Mouse (Mus musculus): ENCODE measurements around the gene Gga1. TPM values are rescaled to one million over a fixed set of nuclear protein-coding genes. Genes with fewer than 3 reads are reported as not detected.

The Gga1 gene
- polyA plus RNA-seq, 1 experiment, result 180 TPM

- no peak for TF ChIP-seq GATA1 (IDR thresholded peaks at IDR 0.05; ENCODE audit: low read length)
Measured at GRCm38 (mm10) chr15:78841161-78841790, 35.7 kb upstream of the Gga1 start.

GRCm38 (mm10) chr15:78842371-78843163 lies 34.4 kb upstream of the Gga1 start, which contains the start of gene Cdc42ep1:
TSS of gene Cdc42ep1 (plus strand) at chr15:78842624.
- TF ChIP-seq GATA1 (IDR thresholded peaks at IDR 0.05; ENCODE audit: low read length), result no peak

GRCm38 (mm10) chr15:78843581-78844469 lies 33.2 kb upstream of the Gga1 start:
- no peak for TF ChIP-seq GATA1 (IDR thresholded peaks at IDR 0.05; ENCODE audit: low read length)

- no peak for TF ChIP-seq GATA1 (IDR thresholded peaks at IDR 0.05; ENCODE audit: low read length)
Measured at GRCm38 (mm10) chr15:78844791-78845190, 32.2 kb upstream of the Gga1 start.

GRCm38 (mm10) chr15:78845321-78845720 lies 31.7 kb upstream of the Gga1 start:
- TF ChIP-seq GATA1 (IDR thresholded peaks at IDR 0.05; ENCODE audit: low read length), result no peak

GRCm38 (mm10) chr15:78845867-78846266 lies 31.1 kb upstream of the Gga1 start:
- no peak for TF ChIP-seq GATA1 (IDR thresholded peaks at IDR 0.05; ENCODE audit: low read length)

GRCm38 (mm10) chr15:78846352-78846751 lies 30.6 kb upstream of the Gga1 start:
- TF ChIP-seq GATA1 (IDR thresholded peaks at IDR 0.05; ENCODE audit: low read length), result no peak

GRCm38 (mm10) chr15:78848467-78848866 lies 28.5 kb upstream of the Gga1 start:
- TF ChIP-seq GATA1 (IDR thresholded peaks at IDR 0.05; ENCODE audit: low read length), result no peak

GRCm38 (mm10) chr15:78849485-78849884 lies 27.5 kb upstream of the Gga1 start:
- TF ChIP-seq GATA1 (IDR thresholded peaks at IDR 0.05; ENCODE audit: low read length), result no peak

GRCm38 (mm10) chr15:78850059-78850824 lies 26.7 kb upstream of the Gga1 start:
- no peak for TF ChIP-seq GATA1 (IDR thresholded peaks at IDR 0.05; ENCODE audit: low read length)

- no peak for TF ChIP-seq GATA1 (IDR thresholded peaks at IDR 0.05; ENCODE audit: low read length)
Measured at GRCm38 (mm10) chr15:78850944-78851343, 26.0 kb upstream of the Gga1 start.

- TF ChIP-seq GATA1 (IDR thresholded peaks at IDR 0.05; ENCODE audit: low read length), result no peak
Measured at GRCm38 (mm10) chr15:78851505-78852153, 25.4 kb upstream of the Gga1 start.

- TF ChIP-seq GATA1 (IDR thresholded peaks at IDR 0.05; ENCODE audit: low read length), result no peak
Measured at GRCm38 (mm10) chr15:78855303-78855965, 21.6 kb upstream of the Gga1 start, which contains the start of gene Lgals2. TSS of gene Lgals2 (minus strand) at chr15:78855529.

GRCm38 (mm10) chr15:78857009-78857408 lies 20.0 kb upstream of the Gga1 start:
- TF ChIP-seq GATA1 (IDR thresholded peaks at IDR 0.05; ENCODE audit: low read length), result no peak

Measured in G1E-ER4 (cell line).